Mouse (Mus musculus) MEL-GATA-1-ER (cell line): ENCODE results near the gene Cabp7.
A peak's percentile ranks its signal among the peaks of the same experiment; 100 is the strongest.

Experiments used
- DNase-seq: peaks from one replicate; pipeline ENCODE4 v3.0.0-alpha.2; 2012; ENCODE audit warnings: low read depth; ENCODE audit errors: extremely low read depth

The Cabp7 gene

GRCm38 (mm10) chr11:4704072-4704964, 42.3 kb downstream of the Cabp7 start, which contains the start of the genes Uqcr10 and Zmat5:
Gene Uqcr10, minus strand, starts transcription at chr11:4704342.
Gene Zmat5, plus strand, starts transcription at chr11:4704678.
- DNase-seq, result peak; percentile 97

- DNase-seq, result no peak
Measured at GRCm38 (mm10) chr11:4703688-4704071, 42.9 kb downstream of the Cabp7 start.

- DNase-seq, result no peak
Measured at GRCm38 (mm10) chr11:4700726-4701125, 45.9 kb downstream of the Cabp7 start.

GRCm38 (mm10) chr11:4697043-4697983, 49.3 kb downstream of the Cabp7 start:
- no peak for DNase-seq

GRCm38 (mm10) chr11:4692162-4692561, 54.4 kb downstream of the Cabp7 start:
- DNase-seq, result no peak

- no peak for DNase-seq
Measured at GRCm38 (mm10) chr11:4691213-4691612, 55.4 kb downstream of the Cabp7 start.

- no peak for DNase-seq
Measured at GRCm38 (mm10) chr11:4690353-4690752, 56.2 kb downstream of the Cabp7 start.

GRCm38 (mm10) chr11:4688632-4689380, 57.8 kb downstream of the Cabp7 start:
- DNase-seq, result no peak

GRCm38 (mm10) chr11:4687874-4688273, 58.7 kb downstream of the Cabp7 start:
- no peak for DNase-seq

- DNase-seq, result no peak
Measured at GRCm38 (mm10) chr11:4687027-4687426, 59.6 kb downstream of the Cabp7 start.
